Mouse (Mus musculus) neural tube, embryonic 15.5 days (tissue): ENCODE data around the gene Marcksl1. TPM values are rescaled to one million over a fixed set of nuclear protein-coding genes. Genes with fewer than 3 reads are reported as not detected.

Experiments used
- ATAC-seq: fragments of 200-750 bp; cut with Nextera tagmentation; 2 replicates; pipeline ENCODE4 v1.8.0; 2017; ENCODE audit warnings: mild to moderate bottlenecking, moderate TSS enrichment, moderate library complexity; ENCODE audit not compliant: low FRiP score
- H3K27ac ChIP-seq: fragments of 300-500 bp; sonication (generic); replicated peaks from 2 replicates; pipeline ENCODE4 v1.5.1; 2015; ENCODE audit warnings: mild to moderate bottlenecking, inconsistent platforms
- H3K27me3 ChIP-seq: fragments of 300-500 bp; sonication (generic); replicated peaks from 2 replicates; pipeline ENCODE4 v1.6.1; 2015; ENCODE audit warnings: inconsistent platforms
- H3K36me3 ChIP-seq: fragments of 300-500 bp; sonication (generic); 2 replicates; pipeline ENCODE4 v1.6.1; 2015; ENCODE audit warnings: inconsistent platforms
- H3K4me1 ChIP-seq: fragments of 300-500 bp; sonication (generic); 2 replicates; pipeline ENCODE4 v1.6.1; 2015; ENCODE audit warnings: inconsistent platforms
- H3K4me2 ChIP-seq: fragments of 300-500 bp; sonication (generic); 2 replicates; pipeline ENCODE4 v1.6.1; 2015; ENCODE audit warnings: inconsistent platforms, mild to moderate bottlenecking, moderate library complexity
- H3K4me3 ChIP-seq: fragments of 300-500 bp; sonication (generic); replicated peaks from 2 replicates; pipeline ENCODE4 v1.5.1; 2015; ENCODE audit warnings: mild to moderate bottlenecking, inconsistent platforms
- H3K9ac ChIP-seq: fragments of 300-500 bp; sonication (generic); replicated peaks from 2 replicates; pipeline ENCODE4 v1.6.1; 2015; ENCODE audit warnings: mild to moderate bottlenecking, inconsistent platforms
- H3K9me3 ChIP-seq: fragments of 300-500 bp; sonication (generic); replicated peaks from 2 replicates; pipeline ENCODE4 v1.6.1; 2016; ENCODE audit warnings: inconsistent platforms
- WGBS: fragments of 180-500 bp; shearing (Covaris S2); methylation state at CpG from one replicate; pipeline ENCODE4 v1.1.7; 2015; ENCODE audit warnings: mixed read lengths; 5-methylcytosine and 5-hydroxymethylcytosine counted together
- polyA plus RNA-seq: library from polyadenylated mRNA; unstranded; fragments of >200 nt; fragmentation: Nextera tagmentation; extraction: Ambion mirVana; gene quantifications from 2 replicates; pipeline ENCODE4 v1.2.1, GENCODE M21; 2015

The Marcksl1 gene
- polyA plus RNA-seq, 1 experiment from 2014 or later, result 1,675 TPM

DNA sequence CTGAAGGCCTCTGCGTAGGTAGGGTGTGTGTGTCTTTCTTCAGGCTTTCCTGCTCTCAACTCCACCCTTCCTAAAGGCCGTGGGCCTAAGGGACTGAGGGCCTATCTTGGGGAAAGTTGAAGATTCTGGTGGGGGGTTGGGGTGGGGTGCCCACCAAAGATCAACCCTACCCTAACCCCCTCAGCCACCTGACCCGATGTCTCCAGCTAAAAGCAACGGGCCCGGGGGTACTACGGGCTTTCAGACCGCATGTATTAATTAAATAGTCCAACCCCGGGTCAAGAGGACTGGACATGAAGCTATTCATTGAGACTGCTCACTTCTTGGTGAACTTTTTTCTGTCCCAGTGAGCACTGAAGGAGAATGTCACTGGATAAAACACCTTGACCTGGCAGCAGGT, 13.4 kb upstream of the Marcksl1 start:
- Histone ChIP-seq H3K9me3 (no peaks in the 10 kb centered on the region), H3K4me3 (peak overlapping the region; percentile 59; the same call in 1 of the 2 replicates), H3K27ac (peak overlapping the region; percentile 79; the same call in 1 of the 2 replicates), H3K27me3 (no peaks in the 10 kb centered on the region), H3K9ac (no peak overlapping the region), H3K36me3 (no peaks in the 10 kb centered on the region), H3K4me1 (peaks cover 35% of the 10 kb centered on the region), H3K4me2 (peak overlapping the region; percentile 92)
- 79% methylated on average over 8 of the region's 8 CpGs for WGBS
- no peak for ATAC-seq

GRCm38 (mm10) chr4:129500607-129501566, 12.5 kb upstream of the Marcksl1 start:
- Histone ChIP-seq H3K27ac (peak overlapping the region; percentile 79), H3K4me2 (peak overlapping the region; percentile 92), H3K4me3 (peak overlapping the region; percentile 59), H3K36me3 (no peaks in the 10 kb centered on the region), H3K27me3 (no peaks in the 10 kb centered on the region), H3K4me1 (peaks cover 28% of the 10 kb centered on the region), H3K9ac (peak overlapping the region; percentile 51), H3K9me3 (no peaks in the 10 kb centered on the region)
- 1% methylated on average over 45 of the region's 49 CpGs for WGBS
- ATAC-seq, result peak; percentile 62

DNA sequence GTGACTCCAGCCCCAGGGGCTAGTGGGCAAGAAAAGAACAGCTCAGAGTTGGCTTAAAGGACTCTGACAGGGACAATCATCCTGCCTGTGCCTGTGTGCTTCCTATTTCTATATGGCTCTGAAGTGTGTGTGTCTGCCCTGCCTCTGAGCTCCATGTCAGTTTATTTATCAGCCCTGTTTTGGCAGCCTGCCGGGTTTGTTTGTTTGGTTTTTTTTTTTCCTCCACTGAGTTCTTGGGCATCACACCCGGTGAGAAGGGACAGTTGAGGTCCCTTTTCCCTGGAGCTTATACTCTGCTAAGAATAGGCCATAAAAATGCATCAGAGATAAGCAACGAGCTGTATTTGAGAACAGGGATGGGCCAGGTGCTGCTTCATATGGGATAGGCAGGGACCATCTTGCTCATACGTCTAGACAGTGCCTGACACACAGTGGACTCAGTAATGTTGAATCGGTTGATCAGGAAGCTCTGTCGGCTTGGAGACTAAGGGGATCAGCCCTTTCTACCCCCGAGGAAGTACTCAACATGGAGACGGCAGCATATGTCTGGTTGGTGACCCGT, 11.0 kb upstream of the Marcksl1 start:
- H3K27me3 ChIP-seq, result no peaks in the 10 kb centered on the region
- ATAC-seq, result no peak
- WGBS, result 69% methylated on average over 9 of the region's 9 CpGs
- no peaks in the 10 kb centered on the region for H3K9me3 ChIP-seq
- H3K4me2 ChIP-seq, result no peak overlapping the region
- peaks cover 16% of the 10 kb centered on the region for H3K4me1 ChIP-seq
- no peak overlapping the region for H3K4me3 ChIP-seq
- H3K9ac ChIP-seq, result no peak overlapping the region
- no peak overlapping the region for H3K27ac ChIP-seq
- H3K36me3 ChIP-seq, result no peaks in the 10 kb centered on the region

DNA sequence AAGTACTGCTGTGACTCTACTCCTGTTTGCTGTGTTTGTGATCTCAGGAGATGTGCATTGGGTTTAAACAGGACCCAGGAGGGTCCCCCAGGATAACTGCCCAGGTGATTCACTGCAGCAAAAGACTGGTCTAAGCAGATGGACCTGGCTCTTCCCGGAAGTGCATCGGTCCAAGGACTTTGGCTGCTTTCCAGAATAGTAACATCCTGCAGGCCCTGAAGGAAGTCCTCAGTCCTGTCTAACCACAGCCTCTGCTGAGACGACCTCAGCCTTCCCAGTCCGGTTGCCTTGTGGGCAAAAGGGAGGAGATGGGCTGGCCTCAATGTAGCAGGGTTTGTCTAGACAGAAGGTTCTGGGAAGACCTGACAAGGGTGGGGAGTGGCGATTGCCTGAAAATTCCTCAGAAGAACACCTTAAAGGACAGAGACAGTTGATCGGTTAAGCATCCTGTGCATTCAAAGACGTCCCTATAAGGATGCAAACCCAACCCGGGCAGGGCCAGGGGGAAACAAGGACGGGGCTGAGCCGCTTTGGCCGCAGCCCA, 10.4 kb upstream of the Marcksl1 start:
- no peaks in the 10 kb centered on the region for H3K36me3 ChIP-seq
- H3K4me3 ChIP-seq, result no peak overlapping the region
- H3K9ac ChIP-seq, result no peak overlapping the region
- no peaks in the 10 kb centered on the region for H3K27me3 ChIP-seq
- no peak for ATAC-seq
- H3K4me1 ChIP-seq, result peaks cover 16% of the 10 kb centered on the region
- no peak overlapping the region for H3K27ac ChIP-seq
- no peak overlapping the region for H3K4me2 ChIP-seq
- WGBS, result 74% methylated on average over 11 of the region's 11 CpGs
- H3K9me3 ChIP-seq, result no peaks in the 10 kb centered on the region

- no peaks in the 10 kb centered on the region for H3K9me3 ChIP-seq
- H3K27ac ChIP-seq, result no peak overlapping the region
- ATAC-seq, result no peak
- H3K36me3 ChIP-seq, result no peaks in the 10 kb centered on the region
- no peak overlapping the region for H3K4me2 ChIP-seq
- H3K4me3 ChIP-seq, result no peak overlapping the region
- no peaks in the 10 kb centered on the region for H3K27me3 ChIP-seq
- H3K9ac ChIP-seq, result no peak overlapping the region
- WGBS, result 78% methylated on average over 3 of the region's 3 CpGs
- H3K4me1 ChIP-seq, result peaks cover 25% of the 10 kb centered on the region
Observed at GRCm38 (mm10) chr4:129505511-129505910, 7.9 kb upstream of the Marcksl1 start.

GRCm38 (mm10) chr4:129507434-129508236, 5.7 kb upstream of the Marcksl1 start:
- Histone ChIP-seq H3K4me3 (no peak overlapping the region), H3K9ac (no peak overlapping the region), H3K27ac (no peak overlapping the region), H3K36me3 (no peaks in the 10 kb centered on the region), H3K4me1 (peaks cover 34% of the 10 kb centered on the region), H3K27me3 (no peaks in the 10 kb centered on the region), H3K4me2 (no peak overlapping the region), H3K9me3 (no peaks in the 10 kb centered on the region)
- ATAC-seq, result no peak
- 69% methylated on average over 9 of the region's 10 CpGs for WGBS

GRCm38 (mm10) chr4:129508237-129508515, 5.2 kb upstream of the Marcksl1 start:
- Histone ChIP-seq H3K27ac (no peak overlapping the region), H3K4me3 (no peak overlapping the region), H3K27me3 (no peaks in the 10 kb centered on the region), H3K9ac (no peak overlapping the region), H3K36me3 (no peaks in the 10 kb centered on the region), H3K9me3 (no peaks in the 10 kb centered on the region), H3K4me1 (peaks cover 35% of the 10 kb centered on the region), H3K4me2 (no peak overlapping the region)
- ATAC-seq, result no peak
- WGBS, result 69% methylated on average over 3 of the region's 3 CpGs

DNA sequence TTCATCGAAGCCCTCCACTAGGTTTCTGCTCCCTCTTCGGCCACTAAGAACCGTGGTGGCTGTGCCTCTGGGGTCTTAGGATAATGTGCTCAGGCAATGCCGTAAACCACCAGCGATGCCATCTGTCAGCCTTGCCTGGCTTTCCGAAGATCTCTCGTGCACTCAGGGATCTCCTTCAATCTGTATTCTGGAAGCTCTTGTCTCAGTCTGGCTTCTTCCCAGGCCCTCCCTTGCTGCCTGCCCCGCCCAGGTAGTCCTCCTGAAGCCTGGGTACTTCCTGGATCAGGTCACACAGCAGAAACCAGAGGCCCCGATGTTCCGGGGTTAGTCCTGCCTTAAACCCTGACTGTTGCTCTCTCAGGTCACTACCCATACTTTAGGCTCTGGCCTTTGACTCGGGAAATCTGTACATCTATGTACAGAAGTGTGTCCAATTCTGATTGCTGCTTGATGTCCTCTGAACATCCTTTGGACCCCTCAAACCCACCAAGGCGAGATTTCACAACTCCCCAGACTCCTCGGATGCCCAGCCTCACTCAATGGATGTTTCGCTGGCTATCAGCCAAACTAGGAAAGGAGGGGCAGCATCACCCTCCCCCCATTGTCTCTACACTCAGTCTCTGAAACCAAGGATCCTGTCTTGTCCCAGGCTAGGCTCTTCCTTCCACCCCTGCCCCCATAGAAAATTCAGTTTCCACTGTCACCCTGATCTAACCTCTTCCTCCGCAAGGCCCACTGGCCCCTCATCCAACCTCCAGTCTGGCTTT, 4.4 kb upstream of the Marcksl1 start:
- no peak for ATAC-seq
- H3K4me2 ChIP-seq, result no peak overlapping the region
- H3K9ac ChIP-seq, result no peak overlapping the region
- peaks cover 37% of the 10 kb centered on the region for H3K4me1 ChIP-seq
- no peaks in the 10 kb centered on the region for H3K27me3 ChIP-seq
- 42% methylated on average over 15 of the region's 15 CpGs for WGBS
- no peak overlapping the region for H3K27ac ChIP-seq
- no peaks in the 10 kb centered on the region for H3K36me3 ChIP-seq
- no peaks in the 10 kb centered on the region for H3K9me3 ChIP-seq
- H3K4me3 ChIP-seq, result no peak overlapping the region

GRCm38 (mm10) chr4:129509650-129510049, 3.7 kb upstream of the Marcksl1 start:
- Histone ChIP-seq H3K4me2 (no peak overlapping the region), H3K27ac (no peak overlapping the region), H3K4me3 (no peak overlapping the region), H3K9me3 (no peaks in the 10 kb centered on the region), H3K4me1 (peaks cover 37% of the 10 kb centered on the region), H3K36me3 (no peaks in the 10 kb centered on the region), H3K27me3 (no peaks in the 10 kb centered on the region), H3K9ac (no peak overlapping the region)
- 70% methylated on average over 3 of the region's 3 CpGs for WGBS
- ATAC-seq, result no peak

DNA sequence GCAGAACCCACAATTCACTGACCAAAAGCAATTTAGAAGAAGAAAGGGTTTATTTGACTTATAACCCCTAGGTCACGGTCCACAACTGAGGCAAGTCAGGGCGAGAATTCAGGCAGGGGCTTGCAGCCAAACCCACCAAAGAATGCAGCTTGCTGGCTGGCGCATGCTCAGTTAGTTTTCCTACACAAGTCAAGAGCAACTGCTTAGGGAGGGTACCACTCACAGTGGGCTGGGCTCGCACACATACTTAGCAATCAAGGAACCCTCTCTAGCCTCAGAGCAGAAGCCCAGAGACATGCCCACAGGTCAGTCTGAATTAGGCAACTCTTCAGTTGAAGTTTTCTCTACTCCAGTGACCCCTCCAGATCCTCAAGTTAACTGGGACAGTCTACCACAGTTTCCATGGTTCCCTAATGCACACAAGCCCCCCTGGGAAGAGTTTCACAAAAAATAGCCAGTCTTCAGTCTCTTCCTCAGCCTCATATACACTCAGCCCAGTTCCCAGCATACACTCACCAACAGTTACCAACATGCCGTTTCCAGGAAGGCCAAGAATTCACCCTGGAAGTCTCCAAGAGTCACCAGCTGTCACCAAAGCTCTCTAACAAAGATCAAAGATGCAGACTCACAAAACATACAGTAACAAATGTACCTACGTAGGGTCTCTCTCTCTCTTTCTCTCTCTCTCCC, 2.5 kb upstream of the Marcksl1 start:
- Histone ChIP-seq H3K27ac (peak overlapping the region; percentile 72), H3K4me1 (peaks cover 48% of the 10 kb centered on the region), H3K9me3 (no peaks in the 10 kb centered on the region), H3K4me2 (no peak overlapping the region), H3K36me3 (no peaks in the 10 kb centered on the region), H3K27me3 (no peaks in the 10 kb centered on the region), H3K4me3 (no peak overlapping the region), H3K9ac (no peak overlapping the region)
- ATAC-seq, result no peak
- WGBS, result 33% methylated on average over 6 of the region's 6 CpGs
